Mouse (Mus musculus): ENCODE measurements at regions not wholly inside any gene's neighbourhood (a gene's known extent, or its start where the extent isn't known, plus 50 kb on each side); places are given as distances from the start of the nearest gene placed in this dataset.

DNA sequence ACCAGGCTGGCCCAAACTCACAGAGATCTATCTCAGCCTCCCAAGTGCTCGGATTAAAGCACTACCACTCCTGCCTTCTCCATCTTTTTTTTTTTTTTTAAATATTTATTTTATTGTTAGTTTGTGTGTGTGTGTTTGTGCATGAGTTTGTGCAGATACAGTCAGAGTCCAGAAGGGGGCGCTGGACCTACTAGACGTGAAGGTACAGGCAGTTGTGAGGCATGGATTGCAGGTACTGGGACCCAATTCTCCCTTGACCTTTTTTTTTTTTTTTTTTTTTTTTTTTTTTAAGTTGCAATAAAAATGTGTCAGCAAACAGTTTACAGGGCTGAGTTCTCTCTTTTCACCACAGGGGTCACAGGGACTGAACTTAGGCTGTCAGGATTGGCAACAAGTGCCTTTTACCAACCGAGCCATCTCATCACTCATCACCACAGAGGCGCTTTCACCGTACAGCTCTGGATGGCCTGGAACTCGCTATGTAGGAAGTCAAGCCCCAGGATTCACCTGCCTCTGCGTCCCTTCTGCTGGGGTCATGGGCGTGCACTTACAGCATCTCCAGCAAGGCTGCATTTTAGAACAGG lies 73.2 kb upstream of the Zfp64 start:
- DNase-seq = no peak

DNA sequence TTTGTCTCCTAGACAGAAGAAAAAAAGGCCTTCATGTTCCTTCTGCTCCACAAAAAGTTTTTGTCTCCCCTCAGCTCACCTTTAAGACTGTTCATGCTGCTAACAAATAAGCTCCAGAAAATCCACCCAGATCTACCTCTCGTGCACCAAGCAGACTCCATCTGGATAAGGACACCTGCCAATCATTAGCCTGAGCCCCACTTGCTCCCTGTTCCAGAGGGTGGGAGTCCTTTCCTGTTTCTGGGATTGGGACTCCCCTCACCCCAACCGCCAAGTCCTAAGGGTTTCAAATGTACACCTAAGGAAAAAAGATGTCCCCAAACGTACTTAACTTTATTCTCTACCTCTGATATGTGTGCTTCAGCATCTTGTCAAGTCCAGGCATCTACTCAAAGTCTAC lies 63.6 kb upstream of the Zfp64 start:
- no peak for DNase-seq

DNA sequence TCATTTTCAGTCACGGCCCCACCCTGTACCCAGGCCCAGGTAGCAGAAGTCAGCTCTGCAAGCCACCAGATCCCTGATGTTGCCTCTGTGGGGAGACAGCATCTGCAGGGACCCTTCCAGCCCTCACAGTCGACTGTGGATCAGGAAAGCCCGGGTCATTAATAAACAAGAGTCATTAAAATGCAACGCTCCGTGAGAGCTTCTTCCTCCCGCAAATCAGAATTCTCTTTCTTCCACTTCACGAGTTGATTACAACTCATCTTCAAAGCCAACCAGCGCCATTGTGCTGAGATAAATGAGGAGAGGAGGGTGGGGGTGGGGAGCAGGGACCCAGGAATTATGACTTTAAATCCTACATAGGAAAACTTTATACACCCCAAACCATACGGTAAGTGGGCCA lies 54.9 kb upstream of the Zfp64 start:
- no peak for DNase-seq

DNA sequence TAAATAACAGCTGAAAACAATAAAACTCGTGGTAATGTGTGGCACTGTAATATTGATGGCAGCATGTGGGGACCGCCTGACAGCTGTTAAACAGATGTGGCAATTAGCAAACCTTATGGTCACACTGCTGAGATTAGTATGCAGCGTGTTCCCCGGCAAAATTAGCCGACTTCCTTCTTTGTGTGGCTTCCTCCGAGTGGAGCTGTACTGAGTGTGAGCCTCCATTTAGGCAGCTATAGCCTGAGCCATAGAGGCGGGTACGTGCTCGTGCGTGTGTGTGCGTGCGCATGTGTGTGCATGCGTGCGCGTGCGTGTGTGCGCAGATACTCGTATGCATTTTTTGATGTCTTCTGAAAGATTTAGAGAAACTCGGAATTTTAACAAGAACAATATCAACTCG lies 53.4 kb upstream of the Zfp64 start:
- DNase-seq = no peak

DNA sequence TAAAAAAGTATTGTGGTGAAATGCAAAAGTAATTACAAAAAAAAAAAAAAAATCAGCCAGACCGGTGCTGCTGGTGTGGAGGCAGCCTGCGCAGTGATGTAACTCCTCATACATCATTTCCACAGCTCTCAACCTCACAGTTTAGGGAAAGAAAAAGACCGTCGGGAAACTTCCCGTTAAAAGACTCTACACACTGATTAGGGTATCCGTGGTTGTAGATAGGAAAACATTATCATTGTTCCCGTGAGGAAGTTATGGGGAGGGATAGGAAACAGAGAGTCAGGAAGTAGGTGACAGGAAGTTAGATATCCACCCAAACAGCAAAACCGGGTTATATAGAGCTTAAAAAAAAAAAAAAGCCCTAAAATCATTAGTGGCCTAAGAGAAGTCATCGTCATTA lies 52.9 kb upstream of the Zfp64 start:
- DNase-seq = no peak

DNA sequence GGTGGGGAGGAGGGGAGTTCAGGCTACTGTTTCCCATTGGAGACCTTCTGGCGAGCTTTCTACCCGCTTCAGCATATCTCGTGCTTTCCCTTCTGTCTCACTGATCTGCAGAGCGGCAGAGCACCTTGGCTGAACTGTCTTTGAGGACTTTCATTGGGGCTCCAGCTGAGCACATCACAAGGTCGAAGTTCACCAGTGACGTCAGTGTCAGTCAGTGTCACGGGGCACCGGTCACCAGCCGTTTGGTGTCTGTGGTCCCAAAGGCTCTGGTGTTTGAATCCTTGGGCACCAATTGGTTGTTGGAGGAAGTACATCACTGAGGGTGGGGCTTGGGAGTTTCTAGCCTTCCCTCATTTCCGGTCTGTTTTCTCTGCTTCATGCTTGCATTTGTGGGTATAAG lies 51.2 kb upstream of the Zfp64 start:
- no peak for DNase-seq

DNA sequence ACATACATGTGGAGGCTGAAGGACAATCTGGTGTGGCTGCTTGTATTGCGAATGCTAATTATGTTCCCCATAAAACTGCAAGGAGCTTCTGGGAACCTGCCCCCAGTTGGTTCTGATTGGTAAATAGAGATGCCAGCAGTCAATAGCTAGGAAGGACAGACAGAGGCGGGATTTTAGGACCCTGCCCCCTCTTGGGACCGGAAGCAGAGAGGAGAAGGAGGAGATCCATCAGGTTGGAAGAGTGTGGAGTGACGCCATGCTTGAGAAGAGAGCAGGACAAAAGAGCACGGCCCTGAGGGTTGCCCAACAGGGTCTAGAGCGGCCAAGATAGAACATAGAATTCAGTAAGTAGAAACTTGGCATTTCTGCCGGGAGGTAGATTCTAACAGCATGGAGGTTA lies 50.4 kb upstream of the Zfp64 start:
- DNase-seq = no peak
